Mouse (Mus musculus): Measurements from ENCODE around the gene St6galnac3.

- TF ChIP-seq CTCF (IDR thresholded peaks at IDR 0.05; ENCODE audit: control insufficient read depth, insufficient read depth, low read length) (no peak), POLR2A (IDR thresholded peaks at IDR 0.05; ENCODE audit: borderline replicate concordance, control insufficient read depth, low read depth, low read length) (no peak)
Measured at GRCm38 (mm10) chr3:153453127-153454049, 271.6 kb downstream of the St6galnac3 start.

Measured in bone marrow, adult 2 months (tissue).